Mouse (Mus musculus) heart, embryonic 11.5 days (tissue): ENCODE data around the gene Trim71. TPM values are rescaled to one million over a fixed set of nuclear protein-coding genes. Genes with fewer than 3 reads are reported as not detected.

Source experiments
- ATAC-seq: fragments of 200-750 bp; cut with Nextera tagmentation; replicated peaks from 2 replicates; pipeline ENCODE4 v1.8.0; 2017; ENCODE audit warnings: moderate library complexity; ENCODE audit not compliant: insufficient number of reproducible peaks, low FRiP score, low TSS enrichment
- H3K27ac ChIP-seq: fragments of 300-500 bp; sonication (generic); 2 replicates; pipeline ENCODE4 v1.5.1; 2014; ENCODE audit warnings: mild to moderate bottlenecking, low read depth, low read length
- H3K27me3 ChIP-seq: fragments of 300-500 bp; sonication (generic); 2 replicates; pipeline ENCODE4 v1.6.1; 2014; ENCODE audit warnings: mild to moderate bottlenecking, low read length, mixed read lengths; ENCODE audit not compliant: control insufficient read depth, insufficient read depth
- H3K36me3 ChIP-seq: fragments of 300-500 bp; sonication (generic); 2 replicates; pipeline ENCODE4 v1.6.1; 2014; ENCODE audit warnings: mild to moderate bottlenecking, low read length, moderate library complexity, mixed read lengths; ENCODE audit not compliant: control insufficient read depth, insufficient read depth
- H3K4me1 ChIP-seq: fragments of 300-500 bp; sonication (generic); 2 replicates; pipeline ENCODE4 v1.6.1; 2014; ENCODE audit warnings: low read length; ENCODE audit not compliant: control insufficient read depth, insufficient read depth
- H3K4me2 ChIP-seq: fragments of 300-500 bp; sonication (generic); 2 replicates; pipeline ENCODE4 v1.6.1; 2014; ENCODE audit warnings: mild to moderate bottlenecking, moderate library complexity
- H3K4me3 ChIP-seq: fragments of 300-500 bp; sonication (generic); 2 replicates; pipeline ENCODE4 v1.5.1; 2014; ENCODE audit warnings: low read depth, low read length
- H3K9ac ChIP-seq: fragments of 300-500 bp; sonication (generic); 2 replicates; pipeline ENCODE4 v1.6.1; 2014; ENCODE audit warnings: mild to moderate bottlenecking, low read depth, low read length, moderate library complexity
- H3K9me3 ChIP-seq: fragments of 300-500 bp; sonication (generic); replicated peaks from 2 replicates; pipeline ENCODE4 v1.6.1; 2016; ENCODE audit warnings: low read length; ENCODE audit not compliant: control insufficient read depth
- WGBS: fragments of 180-500 bp; shearing (Covaris S2); extraction: QIAGEN DNeasy Blood & Tissue Kit; methylation state at CpG from one replicate; pipeline ENCODE4 v1.1.7; 2014; ENCODE audit not compliant: insufficient replicate concordance; 5-methylcytosine and 5-hydroxymethylcytosine counted together
- polyA plus RNA-seq: library from polyadenylated mRNA; unstranded; fragments of >200 nt; fragmentation: Nextera tagmentation; extraction: Ambion mirVana; gene quantifications from 2 replicates; pipeline ENCODE4 v1.2.1, GENCODE M21; 2014

The Trim71 gene
- polyA plus RNA-seq, 1 experiment from 2014 or later = 1.1 TPM

GRCm38 (mm10) chr9:114561671-114561971, 2.5 kb downstream of the Trim71 start:
- Histone ChIP-seq H3K4me3 (peak overlapping the region; percentile 67), H3K4me1 (peaks cover 11% of the 10 kb centered on the region), H3K9ac (peak overlapping the region; percentile 50), H3K9me3 (no peaks in the 10 kb centered on the region), H3K27ac (no peak overlapping the region), H3K4me2 (peak overlapping the region; percentile 84), H3K27me3 (peaks cover 17% of the 10 kb centered on the region; the same call in 1 of the 2 replicates), H3K36me3 (no peaks in the 10 kb centered on the region)
- ATAC-seq = no peak
- 1% methylated on average over 12 of the region's 12 CpGs for WGBS

- no peaks in the 10 kb centered on the region for H3K36me3 ChIP-seq
- no peak for ATAC-seq
- peak overlapping the region; percentile 50 for H3K9ac ChIP-seq
- peaks cover 17% of the 10 kb centered on the region; the same call in 1 of the 2 replicates for H3K27me3 ChIP-seq
- H3K27ac ChIP-seq = no peak overlapping the region
- peak overlapping the region; percentile 67 for H3K4me3 ChIP-seq
- peak overlapping the region; percentile 84 for H3K4me2 ChIP-seq
- WGBS = 2% methylated on average over 36 of the region's 36 CpGs
- no peaks in the 10 kb centered on the region for H3K9me3 ChIP-seq
- peaks cover 15% of the 10 kb centered on the region for H3K4me1 ChIP-seq
Measured at GRCm38 (mm10) chr9:114560771-114561670, 3.1 kb downstream of the Trim71 start.

- H3K9me3 ChIP-seq = no peaks in the 10 kb centered on the region
- no peak overlapping the region for H3K27ac ChIP-seq
- H3K4me1 ChIP-seq = peaks cover 16% of the 10 kb centered on the region
- peak overlapping the region; percentile 67; the same call in 1 of the 2 replicates for H3K4me3 ChIP-seq
- WGBS = 17% methylated on average over 7 of the region's 7 CpGs
- H3K4me2 ChIP-seq = peak overlapping the region; percentile 84
- ATAC-seq = no peak
- H3K27me3 ChIP-seq = peaks cover 17% of the 10 kb centered on the region; the same call in 1 of the 2 replicates
- peak overlapping the region; percentile 56; the same call in 1 of the 2 replicates for H3K9ac ChIP-seq
- no peaks in the 10 kb centered on the region for H3K36me3 ChIP-seq
Measured at GRCm38 (mm10) chr9:114560141-114560540, 4.0 kb downstream of the Trim71 start.

- Histone ChIP-seq H3K4me3 (no peak overlapping the region), H3K4me2 (peak overlapping the region; percentile 4; the same call in 1 of the 2 replicates), H3K36me3 (no peaks in the 10 kb centered on the region), H3K27ac (no peak overlapping the region), H3K9me3 (no peaks in the 10 kb centered on the region), H3K27me3 (peaks cover 3% of the 10 kb centered on the region; the same call in 1 of the 2 replicates), H3K9ac (no peak overlapping the region), H3K4me1 (peaks cover 26% of the 10 kb centered on the region)
- no peak for ATAC-seq
- 19% methylated on average over 7 of the region's 7 CpGs for WGBS
Measured at GRCm38 (mm10) chr9:114557086-114557485, 7.1 kb downstream of the Trim71 start.

GRCm38 (mm10) chr9:114556276-114556855, 7.8 kb downstream of the Trim71 start:
- WGBS = 32% methylated on average over 10 of the region's 10 CpGs
- H3K4me3 ChIP-seq = no peak overlapping the region
- peak overlapping the region; percentile 3 for H3K4me2 ChIP-seq
- H3K4me1 ChIP-seq = peaks cover 26% of the 10 kb centered on the region
- H3K27ac ChIP-seq = no peak overlapping the region
- H3K9ac ChIP-seq = 0 out of 2 replicates have a peak overlapping the region, but pooled peaks have one; percentile 22
- H3K27me3 ChIP-seq = peaks cover 2% of the 10 kb centered on the region; the same call in 1 of the 2 replicates
- no peaks in the 10 kb centered on the region for H3K36me3 ChIP-seq
- H3K9me3 ChIP-seq = no peaks in the 10 kb centered on the region
- no peak for ATAC-seq

GRCm38 (mm10) chr9:114554355-114554979, 9.7 kb downstream of the Trim71 start:
- Histone ChIP-seq H3K4me1 (peaks cover 20% of the 10 kb centered on the region), H3K27ac (no peak overlapping the region)

GRCm38 (mm10) chr9:114553828-114554227, 10.3 kb downstream of the Trim71 start:
- Histone ChIP-seq H3K36me3 (no peaks in the 10 kb centered on the region), H3K9me3 (no peaks in the 10 kb centered on the region), H3K9ac (no peak overlapping the region), H3K4me1 (peaks cover 23% of the 10 kb centered on the region), H3K27ac (no peak overlapping the region), H3K4me2 (no peak overlapping the region), H3K4me3 (no peak overlapping the region), H3K27me3 (no peaks in the 10 kb centered on the region)
- no peak for ATAC-seq

More at GRCm38 (mm10) chr9:114554355-114554979, 9.7 kb downstream of the Trim71 start:
- Histone ChIP-seq H3K4me2 (no peak overlapping the region), H3K36me3 (no peaks in the 10 kb centered on the region), H3K4me3 (no peak overlapping the region), H3K9me3 (no peaks in the 10 kb centered on the region), H3K9ac (no peak overlapping the region), H3K27me3 (peaks cover 2% of the 10 kb centered on the region; the same call in 1 of the 2 replicates)
- 69% methylated on average over 5 of the region's 5 CpGs for WGBS
- ATAC-seq = no peak

GRCm38 (mm10) chr9:114550033-114550432, 14.1 kb downstream of the Trim71 start:
- H3K36me3 ChIP-seq = no peaks in the 10 kb centered on the region
- H3K9me3 ChIP-seq = no peaks in the 10 kb centered on the region
- no peak overlapping the region for H3K27ac ChIP-seq
- H3K9ac ChIP-seq = no peak overlapping the region
- H3K4me2 ChIP-seq = no peak overlapping the region
- H3K4me3 ChIP-seq = no peak overlapping the region
- H3K4me1 ChIP-seq = peaks cover 27% of the 10 kb centered on the region
- 20% methylated on average over 6 of the region's 6 CpGs for WGBS
- no peaks in the 10 kb centered on the region for H3K27me3 ChIP-seq
- no peak for ATAC-seq
